Mouse (Mus musculus): ENCODE measurements around the gene Sapcd1.

- no peak for TF ChIP-seq CTCF (IDR thresholded peaks at IDR 0.05; ENCODE audit: low read depth)
- no peak for TF ChIP-seq EP300 (IDR thresholded peaks at IDR 0.05; ENCODE audit: low read depth)
These were observed 24.5 kb upstream of the Sapcd1 start for GRCm38 (mm10) chr17:35052271-35052798.
